Mouse (Mus musculus) megakaryocyte, embryonic 14.5 days (primary cell): ENCODE measurements around the gene Unc119.

Experiments used
- FLI1 ChIP-seq: IDR thresholded peaks from 2 replicates; pipeline ENCODE4 v1.6.1; 2012; ENCODE audit warnings: low read length, inconsistent platforms, mixed read lengths
- GATA1 ChIP-seq: IDR thresholded peaks from 3 replicates; pipeline ENCODE4 v1.6.1; 2012; ENCODE audit warnings: mixed read lengths, low read length, inconsistent platforms, borderline replicate concordance

DNA sequence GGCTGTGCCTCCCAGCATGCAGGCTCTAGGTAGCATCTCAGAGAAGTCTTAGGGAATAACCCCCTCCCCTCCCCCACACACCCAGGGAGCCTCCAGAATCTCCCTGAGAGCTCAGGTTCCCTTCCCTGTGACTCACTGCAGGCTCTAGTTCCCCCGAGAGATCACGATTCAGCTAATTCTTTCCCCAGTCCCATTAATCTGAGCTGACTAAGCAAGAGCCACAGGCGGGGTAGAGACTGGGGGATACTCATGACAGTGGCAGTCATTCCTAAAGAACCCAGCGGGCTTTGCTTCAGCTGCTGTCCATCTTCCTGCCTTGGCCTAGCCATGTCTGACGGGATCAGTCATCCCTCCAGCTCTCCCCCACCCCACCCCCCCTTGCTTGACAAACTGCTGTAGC is 39.4 kb downstream of the Unc119 start:
- TF ChIP-seq GATA1 (no peak), FLI1 (no peak)
